Mouse (Mus musculus) heart, adult 2 months (tissue): ENCODE data around the gene Git2.

Experiments used
- CTCF ChIP-seq: fragments of 200-600 bp; IDR thresholded peaks from 2 replicates; pipeline ENCODE4 v1.8.1; 2022; ENCODE audit warnings: antibody characterized with exemption, mild to moderate bottlenecking, moderate library complexity
- EP300 ChIP-seq: fragments of 200-500 bp; IDR thresholded peaks from 2 replicates; pipeline ENCODE4 v1.6.1; 2011; ENCODE audit warnings: low read depth, low read length, control low read depth; ENCODE audit not compliant: insufficient read depth
- POLR2A ChIP-seq: fragments of 200-500 bp; IDR thresholded peaks from 2 replicates; pipeline ENCODE4 v1.6.1; 2011; ENCODE audit warnings: mild to moderate bottlenecking, low read depth, low read length, control low read depth; ENCODE audit not compliant: insufficient read depth

GRCm38 (mm10) chr5:114784622-114785165 lies 9.4 kb upstream of the Git2 start:
- no peak for TF ChIP-seq CTCF
- no peak for TF ChIP-seq POLR2A
- TF ChIP-seq EP300 = peak; percentile 99
